Mouse (Mus musculus): ENCODE data around the gene Ulbp1. TPM values are rescaled to one million over a fixed set of nuclear protein-coding genes. Genes with fewer than 3 reads are reported as not detected.

Gene Ulbp1
- 10 to 100 TPM; 23.8 to 24.4 TPM for total RNA-seq (2023)

DNA sequence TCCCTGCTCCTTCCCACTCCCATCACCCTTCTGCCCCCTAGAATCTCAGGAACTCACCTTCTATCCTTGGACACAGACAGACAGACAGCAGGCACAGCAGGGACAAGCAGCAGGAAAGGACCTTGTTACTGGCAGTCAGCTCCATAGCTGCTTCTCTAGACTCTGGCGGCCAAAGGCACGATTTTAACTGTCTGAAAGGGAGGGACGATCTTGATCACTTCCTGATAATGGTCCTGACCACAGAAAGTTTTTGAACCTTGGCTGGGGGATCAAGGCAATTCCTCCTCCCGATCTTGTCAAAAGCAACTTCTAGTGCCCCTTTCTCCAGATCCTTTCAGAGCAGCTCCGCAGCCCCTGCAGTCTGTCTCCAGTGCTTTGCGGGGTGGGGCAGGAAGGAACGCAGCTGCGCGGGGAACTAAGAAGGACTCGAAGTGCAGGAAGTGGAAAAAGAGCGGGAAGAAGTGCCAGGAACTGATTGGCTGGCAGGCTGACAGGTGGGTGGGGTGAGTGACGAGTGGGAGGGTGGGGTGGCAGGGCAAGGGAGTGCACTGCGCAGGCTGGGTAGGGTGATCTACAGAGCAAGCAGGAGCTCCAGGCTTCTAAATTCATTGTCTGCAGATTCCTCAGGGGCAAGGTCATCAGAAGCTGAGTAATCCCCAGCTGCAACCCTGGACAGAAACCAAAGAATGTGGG is at the start of gene Ulbp1:
TSS of gene Ulbp1 (minus strand) at position 442 of the 693 bp plus-strand sequence.

Other genes with a start within 250 kb of the Ulbp1 start
- under 1 TPM in 1 of 2 experiments, not detected in 1; 0.13 TPM for gene Lrp11, start 116.2 kb upstream of the Ulbp1 start, total RNA-seq (2023)
- gene Nup43, start 193.9 kb upstream of the Ulbp1 start, total RNA-seq (2023) = 1 to 10 TPM; 5.5 to 6.9 TPM
- 10 to 100 TPM; 60.4 to 62.6 TPM for gene Pcmt1, start 207.5 kb upstream of the Ulbp1 start, total RNA-seq (2023)
- gene Lats1, start 207.6 kb upstream of the Ulbp1 start, total RNA-seq (2023) = 10 to 100 TPM; 23.3 to 25.6 TPM

All from neutrophil, adult 59 days (primary cell).